Mouse (Mus musculus): ENCODE data around the gene Pacs2. TPM values are rescaled to one million over a fixed set of nuclear protein-coding genes. Genes with fewer than 3 reads are reported as not detected.

The Pacs2 gene
- total RNA-seq, 4 experiments from 2014 or later = 90.4 to 105 (median 97.5) TPM

GRCm38 (mm10) chr12:113041481-113042439, 27.5 kb downstream of the Pacs2 start:
- DNase-seq (ENCODE audit: low spot score in 2 of 2) = peak in 1 of 2 experiments; percentile 74

- no peak for DNase-seq (ENCODE audit: low spot score in 2 of 2)
These were observed 28.2 kb downstream of the Pacs2 start for GRCm38 (mm10) chr12:113042543-113042942.

- no peak for DNase-seq (ENCODE audit: low spot score in 2 of 2)
These were observed 30.8 kb downstream of the Pacs2 start for GRCm38 (mm10) chr12:113044916-113045677.

GRCm38 (mm10) chr12:113046861-113047260, 32.6 kb downstream of the Pacs2 start:
- DNase-seq (ENCODE audit: low spot score in 2 of 2) = no peak

- DNase-seq (ENCODE audit: low spot score in 2 of 2) = no peak
These were observed 33.8 kb downstream of the Pacs2 start for GRCm38 (mm10) chr12:113048103-113048502.

- no peak for DNase-seq (ENCODE audit: low spot score in 2 of 2)
These were observed 35.5 kb downstream of the Pacs2 start for GRCm38 (mm10) chr12:113049836-113050235.

- no peak for DNase-seq (ENCODE audit: low spot score in 2 of 2)
These were observed 36.4 kb downstream of the Pacs2 start for GRCm38 (mm10) chr12:113050671-113051070.

- DNase-seq (ENCODE audit: low spot score in 2 of 2) = no peak
These were observed 37.5 kb downstream of the Pacs2 start for GRCm38 (mm10) chr12:113051628-113052403.

GRCm38 (mm10) chr12:113056089-113056488, 41.8 kb downstream of the Pacs2 start:
- DNase-seq (ENCODE audit: low spot score in 2 of 2) = no peak

GRCm38 (mm10) chr12:113060178-113060577, 45.9 kb downstream of the Pacs2 start:
- no peak for DNase-seq (ENCODE audit: low spot score in 2 of 2)

- no peak for DNase-seq (ENCODE audit: low spot score in 2 of 2)
These were observed 47.3 kb downstream of the Pacs2 start for GRCm38 (mm10) chr12:113061606-113062005.

- no peak for DNase-seq (ENCODE audit: low spot score in 2 of 2)
These were observed 47.9 kb downstream of the Pacs2 start for GRCm38 (mm10) chr12:113062201-113062600.

- DNase-seq (ENCODE audit: low spot score in 2 of 2) = no peak
These were observed 49.4 kb downstream of the Pacs2 start for GRCm38 (mm10) chr12:113063700-113064099.

- no peak for DNase-seq (ENCODE audit: low spot score in 2 of 2)
These were observed 53.7 kb downstream of the Pacs2 start for GRCm38 (mm10) chr12:113068002-113068401.

GRCm38 (mm10) chr12:113069389-113069788, 55.1 kb downstream of the Pacs2 start:
- DNase-seq (ENCODE audit: low spot score in 2 of 2) = no peak

GRCm38 (mm10) chr12:113071321-113071720, 57.0 kb downstream of the Pacs2 start:
- no peak for DNase-seq (ENCODE audit: low spot score in 2 of 2)

- no peak for DNase-seq (ENCODE audit: low spot score in 2 of 2)
These were observed 57.5 kb downstream of the Pacs2 start for GRCm38 (mm10) chr12:113071827-113072226.

- peak in 1 of 2 experiments; percentile 39 for DNase-seq (ENCODE audit: low spot score in 2 of 2)
These were observed 59.4 kb downstream of the Pacs2 start for GRCm38 (mm10) chr12:113073420-113074328.

GRCm38 (mm10) chr12:113074329-113075062, 60.2 kb downstream of the Pacs2 start, which contains the start of gene Tex22:
Gene Tex22, plus strand, starts transcription at chr12:113074502.
- DNase-seq (ENCODE audit: low spot score in 2 of 2) = peak; percentile 79 to 87

Data from left cerebral cortex, adult 8-10 months (tissue).